Mouse (Mus musculus) limb, embryonic 11.5 days (tissue): ENCODE data around the gene Noxo1. TPM values are rescaled to one million over a fixed set of nuclear protein-coding genes. Genes with fewer than 3 reads are reported as not detected.

Source experiments
- ATAC-seq: fragments of 200-750 bp; cut with Nextera tagmentation; 2 replicates; pipeline ENCODE4 v1.8.0; 2017; ENCODE audit warnings: low read depth; ENCODE audit not compliant: insufficient number of reproducible peaks, low FRiP score, low TSS enrichment
- DNase-seq: peaks from one replicate; pipeline ENCODE4 v3.0.0-alpha.2; 2015; ENCODE audit warnings: low spot score
- H3K27ac ChIP-seq: fragments of 300-500 bp; sonication (generic); replicated peaks from 2 replicates; pipeline ENCODE4 v1.5.1; 2014; ENCODE audit warnings: low read depth, mild to moderate bottlenecking, low read length
- H3K27me3 ChIP-seq: fragments of 300-500 bp; sonication (generic); 2 replicates; pipeline ENCODE4 v1.6.1; 2014; ENCODE audit warnings: mild to moderate bottlenecking, low read length, mixed read lengths; ENCODE audit not compliant: control insufficient read depth, insufficient read depth
- H3K36me3 ChIP-seq: fragments of 300-500 bp; sonication (generic); 2 replicates; pipeline ENCODE4 v1.6.1; 2014; ENCODE audit warnings: mild to moderate bottlenecking, low read length, moderate library complexity, mixed read lengths; ENCODE audit not compliant: control insufficient read depth, insufficient read depth
- H3K4me1 ChIP-seq: fragments of 300-500 bp; sonication (generic); 2 replicates; pipeline ENCODE4 v1.6.1; 2014; ENCODE audit warnings: low read length, mixed read lengths; ENCODE audit not compliant: control insufficient read depth, insufficient read depth
- H3K4me2 ChIP-seq: fragments of 300-500 bp; sonication (generic); 2 replicates; pipeline ENCODE4 v1.6.1; 2014; ENCODE audit warnings: low read depth, mild to moderate bottlenecking, moderate library complexity; ENCODE audit not compliant: severe bottlenecking
- H3K4me3 ChIP-seq: fragments of 300-500 bp; sonication (generic); 2 replicates; pipeline ENCODE4 v1.5.1; 2014; ENCODE audit warnings: low read depth, low read length
- H3K9ac ChIP-seq: fragments of 300-500 bp; sonication (generic); 2 replicates; pipeline ENCODE4 v1.6.1; 2014; ENCODE audit warnings: mild to moderate bottlenecking, low read length
- H3K9me3 ChIP-seq: fragments of 300-500 bp; sonication (generic); 2 replicates; pipeline ENCODE4 v1.6.1; 2016; ENCODE audit warnings: low read length; ENCODE audit not compliant: control insufficient read depth
- WGBS: fragments of 180-500 bp; shearing (Covaris S2); extraction: QIAGEN DNeasy Blood & Tissue Kit; methylation state at CpG from one replicate; pipeline ENCODE4 v1.1.7; 2014; 5-methylcytosine and 5-hydroxymethylcytosine counted together
- polyA plus RNA-seq: library from polyadenylated mRNA; unstranded; fragments of >200 nt; fragmentation: Nextera tagmentation; extraction: Ambion mirVana; gene quantifications from 2 replicates; pipeline ENCODE4 v1.2.1, GENCODE M21; 2014

Gene Noxo1
- polyA plus RNA-seq, 1 experiment from 2014 or later: 1.5 TPM

- Histone ChIP-seq H3K4me3 (no peak overlapping the region), H3K36me3 (no peaks in the 10 kb centered on the region), H3K4me1 (no peaks in the 10 kb centered on the region), H3K27ac (no peak overlapping the region), H3K27me3 (peaks cover 4% of the 10 kb centered on the region), H3K9me3 (no peaks in the 10 kb centered on the region), H3K9ac (no peak overlapping the region), H3K4me2 (no peak overlapping the region)
- peak; percentile 74 for ATAC-seq
- peak; percentile 89 for DNase-seq
- WGBS: 22% methylated on average over 7 of the region's 7 CpGs
Observed at GRCm38 (mm10) chr17:24745526-24746497, 49.8 kb downstream of the Noxo1 start.

GRCm38 (mm10) chr17:24746986-24747385 is 51.0 kb downstream of the Noxo1 start:
- H3K27ac ChIP-seq: no peak overlapping the region
- H3K9ac ChIP-seq: no peak overlapping the region

More at GRCm38 (mm10) chr17:24746986-24747385, 51.0 kb downstream of the Noxo1 start:
- no peaks in the 10 kb centered on the region for H3K9me3 ChIP-seq
- 37% methylated on average over 4 of the region's 4 CpGs for WGBS
- no peak overlapping the region for H3K4me3 ChIP-seq
- H3K27me3 ChIP-seq: peaks cover 14% of the 10 kb centered on the region
- no peak overlapping the region for H3K4me2 ChIP-seq
- H3K4me1 ChIP-seq: no peaks in the 10 kb centered on the region
- no peak for DNase-seq
- no peak for ATAC-seq
- no peaks in the 10 kb centered on the region for H3K36me3 ChIP-seq

Other genes with a start within 250 kb of the Noxo1 start
- 23.9 and 26.3 TPM in 2 replicates for gene E4f1, start 225.9 kb upstream of the Noxo1 start, polyA plus RNA-seq
- 64.1 and 67.3 TPM in 2 replicates for gene Pgp, start 225.8 kb upstream of the Noxo1 start, polyA plus RNA-seq
- 0.21 and 0.51 TPM in 2 replicates for gene Bricd5, start 222.3 kb upstream of the Noxo1 start, polyA plus RNA-seq
- gene Mlst8, start 217.2 kb upstream of the Noxo1 start, polyA plus RNA-seq: 30.3 and 36.2 TPM in 2 replicates
- 2.3 and 2.5 TPM in 2 replicates for gene Caskin1, start 207.6 kb upstream of the Noxo1 start, polyA plus RNA-seq
- 89.3 and 102 TPM in 2 replicates for gene Traf7, start 168.3 kb upstream of the Noxo1 start, polyA plus RNA-seq
- 1.8 and 3.1 TPM in 2 replicates for gene Rab26, start 162.0 kb upstream of the Noxo1 start, polyA plus RNA-seq
- gene Pkd1, start 146.4 kb upstream of the Noxo1 start, polyA plus RNA-seq: 20.8 and 22.5 TPM in 2 replicates
- gene Tsc2, start 63.6 kb upstream of the Noxo1 start, polyA plus RNA-seq: 62.7 and 66.8 TPM in 2 replicates
- gene Nthl1, start 63.6 kb upstream of the Noxo1 start, polyA plus RNA-seq: 19.5 and 23.2 TPM in 2 replicates
- 59.3 and 60.4 TPM in 2 replicates for gene Slc9a3r2, start 45.9 kb upstream of the Noxo1 start, polyA plus RNA-seq
- 0.31 and 0.54 TPM in 2 replicates for gene Npw, start 37.8 kb upstream of the Noxo1 start, polyA plus RNA-seq
- 36.3 and 42.0 TPM in 2 replicates for gene Zfp598, start 26.5 kb upstream of the Noxo1 start, polyA plus RNA-seq
- 6.6 and 6.9 TPM in 2 replicates for gene Syngr3, start 6.3 kb upstream of the Noxo1 start, polyA plus RNA-seq
- gene Gfer, start 78 bp upstream of the Noxo1 start, polyA plus RNA-seq: 53.0 and 63.3 TPM in 2 replicates
- 120 and 121 TPM in 2 replicates for gene Tbl3, start 11.4 kb downstream of the Noxo1 start, polyA plus RNA-seq
- gene Rnf151, start 21.8 kb downstream of the Noxo1 start, polyA plus RNA-seq: 0.16 TPM in 1 of 2 replicates, not detected in the other
- gene Rps2, start 21.9 kb downstream of the Noxo1 start, polyA plus RNA-seq: 1,548 and 1,633 TPM in 2 replicates
- gene Ndufb10, start 28.2 kb downstream of the Noxo1 start, polyA plus RNA-seq: 211 and 216 TPM in 2 replicates
- gene Rpl3l, start 31.6 kb downstream of the Noxo1 start, polyA plus RNA-seq: not detected in 2 replicates
- 24.9 and 27.0 TPM in 2 replicates for gene Msrb1, start 40.4 kb downstream of the Noxo1 start, polyA plus RNA-seq
- 3.1 and 3.4 TPM in 2 replicates for gene Hs3st6, start 56.8 kb downstream of the Noxo1 start, polyA plus RNA-seq
- gene Meiob, start 108.1 kb downstream of the Noxo1 start, polyA plus RNA-seq: not detected in 2 replicates
- gene Hagh, start 143.9 kb downstream of the Noxo1 start, polyA plus RNA-seq: 27.2 and 28.8 TPM in 2 replicates
- gene Fahd1, start 154.1 kb downstream of the Noxo1 start, polyA plus RNA-seq: 16.6 and 18.5 TPM in 2 replicates
- 0.24 and 0.47 TPM in 2 replicates for gene Igfals, start 169.8 kb downstream of the Noxo1 start, polyA plus RNA-seq
- 65.1 and 66.0 TPM in 2 replicates for gene Nubp2, start 190.1 kb downstream of the Noxo1 start, polyA plus RNA-seq
- 36.8 and 42.1 TPM in 2 replicates for gene Spsb3, start 190.4 kb downstream of the Noxo1 start, polyA plus RNA-seq
- 20.5 and 20.8 TPM in 2 replicates for gene Eme2, start 198.9 kb downstream of the Noxo1 start, polyA plus RNA-seq
- gene Mrps34, start 198.9 kb downstream of the Noxo1 start, polyA plus RNA-seq: 82.3 and 84.8 TPM in 2 replicates
- 51.5 and 53.0 TPM in 2 replicates for gene Nme3, start 200.3 kb downstream of the Noxo1 start, polyA plus RNA-seq
- 31.0 and 32.0 TPM in 2 replicates for gene Mapk8ip3, start 240.7 kb downstream of the Noxo1 start, polyA plus RNA-seq